Mouse (Mus musculus): ENCODE data around the gene Ppme1. TPM values are rescaled to one million over a fixed set of nuclear protein-coding genes. Genes with fewer than 3 reads are reported as not detected.

Gene Ppme1
- polyA plus RNA-seq, 1 experiment from 2014 or later: 34.9 TPM

Other genes with a start within 250 kb of the Ppme1 start
- 2.6 to 6.6 TPM (median 5.7 TPM) in 3 replicates for gene Lipt2, start 213.0 kb downstream of the Ppme1 start, polyA plus RNA-seq (2018)
- gene Kcne3, start 195.8 kb downstream of the Ppme1 start, polyA plus RNA-seq (2018): 0.39 to 0.61 TPM (median 0.43 TPM) in 3 replicates
- gene Pgm2l1, start 144.9 kb downstream of the Ppme1 start, polyA plus RNA-seq (2018): 6.2 to 23.9 TPM (median 7.7 TPM) in 3 replicates
- 0.07 TPM in 1 of 3 replicates, not detected in the others for gene P4ha3, start 86.8 kb downstream of the Ppme1 start, polyA plus RNA-seq (2018)
- gene C2cd3, start 74 bp downstream of the Ppme1 start, polyA plus RNA-seq (2018): 10.9 to 14.9 TPM (median 14.3 TPM) in 3 replicates
- gene Ucp3, start 100.7 kb upstream of the Ppme1 start, polyA plus RNA-seq (2018): not detected in 3 replicates
- 934 to 1,261 TPM (median 1,117 TPM) in 3 replicates for gene Ucp2, start 121.0 kb upstream of the Ppme1 start, polyA plus RNA-seq (2018)
- gene Dnajb13, start 142.7 kb upstream of the Ppme1 start, polyA plus RNA-seq (2018): 0.88 to 2.8 TPM (median 2.0 TPM) in 3 replicates
- 33.7 to 48.0 TPM (median 34.1 TPM) in 3 replicates for gene Coa4, start 164.8 kb upstream of the Ppme1 start, polyA plus RNA-seq (2018)
- 52.8 to 103 TPM (median 73.4 TPM) in 3 replicates for gene Rab6a, start 235.1 kb upstream of the Ppme1 start, polyA plus RNA-seq (2018)
- gene Mrpl48, start 236.0 kb upstream of the Ppme1 start, polyA plus RNA-seq (2018): 35.4 to 91.9 TPM (median 36.6 TPM) in 3 replicates

All from macrophage (primary cell).